Mouse (Mus musculus): Measurements from ENCODE around the gene Jmjd8. TPM values are rescaled to one million over a fixed set of nuclear protein-coding genes. Genes with fewer than 3 reads are reported as not detected.
"Not testable (repeated sequence)": the region's sequence is repeated elsewhere in the genome, so short reads cannot be mapped to it uniquely, and the experiment has no call there.

Gene Jmjd8
- polyA plus RNA-seq (2017; shearing (Covaris generic)): 10 to 100 TPM; 22.2 to 42.8 TPM

GRCm38 (mm10) chr17:25828712-25829557 is at the start of gene Jmjd8:
Jmjd8 (plus strand) TSS chr17:25828867.
- peak; percentile 70 for ATAC-seq

- ATAC-seq: no peak
Observed at GRCm38 (mm10) chr17:25781339-25781738, 47.3 kb upstream of the Jmjd8 start.

GRCm38 (mm10) chr17:25783086-25783485 is 45.6 kb upstream of the Jmjd8 start:
- no peak for ATAC-seq

GRCm38 (mm10) chr17:25783861-25784574 is 44.6 kb upstream of the Jmjd8 start:
- ATAC-seq: no peak

GRCm38 (mm10) chr17:25785281-25785745 is 43.4 kb upstream of the Jmjd8 start, which contains the start of gene Haghl:
Haghl (minus strand) TSS chr17:25785673.
- peak; percentile 90 for ATAC-seq

GRCm38 (mm10) chr17:25786280-25786679 is 42.4 kb upstream of the Jmjd8 start, which contains the start of gene Ccdc78:
Ccdc78 (plus strand) TSS chr17:25786580.
- no peak for ATAC-seq

GRCm38 (mm10) chr17:25786781-25787504 is 41.7 kb upstream of the Jmjd8 start:
- no peak for ATAC-seq

- no peak for ATAC-seq
Observed at GRCm38 (mm10) chr17:25791320-25791842, 37.3 kb upstream of the Jmjd8 start.

GRCm38 (mm10) chr17:25791843-25792527 is 36.7 kb upstream of the Jmjd8 start:
- peak; percentile 64 for ATAC-seq

- ATAC-seq: peak; percentile 86
Observed at GRCm38 (mm10) chr17:25792615-25793014, 36.1 kb upstream of the Jmjd8 start, which contains the start of gene Fam173a. Fam173a (minus strand) TSS chr17:25792901.

GRCm38 (mm10) chr17:25794197-25794596 is 34.5 kb upstream of the Jmjd8 start:
- ATAC-seq: no peak

GRCm38 (mm10) chr17:25794998-25795397 is 33.7 kb upstream of the Jmjd8 start:
- ATAC-seq: no peak

- ATAC-seq: no peak
Observed at GRCm38 (mm10) chr17:25795609-25796092, 33.0 kb upstream of the Jmjd8 start, which contains the start of gene AC134908.4. AC134908.4 (minus strand) TSS chr17:25795659.

- no peak for ATAC-seq
Observed at GRCm38 (mm10) chr17:25796211-25796771, 32.4 kb upstream of the Jmjd8 start.

- peak; percentile 60 for ATAC-seq
Observed at GRCm38 (mm10) chr17:25796951-25797369, 31.7 kb upstream of the Jmjd8 start, which contains the start of gene Metrn. Metrn (minus strand) TSS chr17:25797136.

- ATAC-seq: peak; percentile 81
Observed at GRCm38 (mm10) chr17:25801029-25801428, 27.6 kb upstream of the Jmjd8 start.

GRCm38 (mm10) chr17:25802825-25803517 is 25.7 kb upstream of the Jmjd8 start:
- ATAC-seq: no peak

- ATAC-seq: no peak
Observed at GRCm38 (mm10) chr17:25806507-25806906, 22.2 kb upstream of the Jmjd8 start.

GRCm38 (mm10) chr17:25807452-25807851 is 21.2 kb upstream of the Jmjd8 start:
- not testable (repeated sequence) for ATAC-seq

GRCm38 (mm10) chr17:25808028-25808427 is 20.6 kb upstream of the Jmjd8 start:
- no peak for ATAC-seq
